Mouse (Mus musculus) stomach, embryonic 14.5 days (tissue): ENCODE measurements around the gene Soat2. TPM values are rescaled to one million over a fixed set of nuclear protein-coding genes. Genes with fewer than 3 reads are reported as not detected.

Experiments
- ATAC-seq: fragments of 200-750 bp; cut with Nextera tagmentation; 2 replicates; pipeline ENCODE4 v1.8.0; 2017; ENCODE audit warnings: low read depth, moderate TSS enrichment; ENCODE audit not compliant: insufficient number of reproducible peaks, insufficient read depth, low FRiP score
- H3K27ac ChIP-seq: fragments of 300-500 bp; sonication (generic); 2 replicates; pipeline ENCODE4 v1.5.1; 2014; ENCODE audit warnings: mild to moderate bottlenecking, low read length, moderate library complexity, mixed read lengths
- H3K27me3 ChIP-seq: fragments of 300-500 bp; sonication (generic); 2 replicates; pipeline ENCODE4 v1.6.1; 2014; ENCODE audit warnings: low read length, control low read depth, mixed read lengths; ENCODE audit not compliant: control insufficient read depth, insufficient read depth
- H3K36me3 ChIP-seq: fragments of 300-500 bp; sonication (generic); 2 replicates; pipeline ENCODE4 v1.6.1; 2014; ENCODE audit warnings: mild to moderate bottlenecking, control low read depth, low read length, moderate library complexity, mixed read lengths; ENCODE audit not compliant: control insufficient read depth, insufficient read depth
- H3K4me1 ChIP-seq: fragments of 300-500 bp; sonication (generic); 2 replicates; pipeline ENCODE4 v1.6.1; 2014; ENCODE audit warnings: low read length, control low read depth, mixed read lengths; ENCODE audit not compliant: control insufficient read depth, insufficient read depth
- H3K4me2 ChIP-seq: fragments of 300-500 bp; sonication (generic); replicated peaks from 2 replicates; pipeline ENCODE4 v1.6.1; 2014; ENCODE audit warnings: low read depth, low read length, control low read depth
- H3K4me3 ChIP-seq: fragments of 300-500 bp; sonication (generic); 2 replicates; pipeline ENCODE4 v1.5.1; 2014; ENCODE audit warnings: low read depth, low read length, control low read depth
- H3K9ac ChIP-seq: fragments of 300-500 bp; sonication (generic); replicated peaks from 2 replicates; pipeline ENCODE4 v1.6.1; 2014; ENCODE audit warnings: low read depth, mild to moderate bottlenecking, control low read depth, low read length, moderate library complexity, mixed read lengths
- H3K9me3 ChIP-seq: fragments of 300-500 bp; sonication (generic); 2 replicates; pipeline ENCODE4 v1.6.1; 2016; ENCODE audit warnings: low read depth, low read length, control low read depth; ENCODE audit not compliant: control insufficient read depth
- WGBS: fragments of 180-500 bp; shearing (Covaris S2); extraction: QIAGEN DNeasy Blood & Tissue Kit; methylation state at CpG from one replicate; pipeline ENCODE4 v1.1.7; 2014; 5-methylcytosine and 5-hydroxymethylcytosine counted together
- polyA plus RNA-seq: library from polyadenylated mRNA; unstranded; fragments of >200 nt; fragmentation: Nextera tagmentation; extraction: Ambion mirVana; gene quantifications from 2 replicates; pipeline ENCODE4 v1.2.1, GENCODE M21; 2014

Soat2 gene
- polyA plus RNA-seq, 1 experiment from 2014 or later = 2.2 TPM

GRCm38 (mm10) chr15:102183076-102183475 is 32.8 kb downstream of the Soat2 start:
- H3K9ac ChIP-seq = no peak overlapping the region
- ATAC-seq = no peak

GRCm38 (mm10) chr15:102186239-102186638 is 35.9 kb downstream of the Soat2 start:
- Histone ChIP-seq H3K27ac (no peak overlapping the region), H3K36me3 (peaks cover 20% of the 10 kb centered on the region), H3K27me3 (no peaks in the 10 kb centered on the region), H3K4me2 (no peak overlapping the region), H3K9me3 (no peaks in the 10 kb centered on the region), H3K9ac (no peak overlapping the region), H3K4me1 (no peaks in the 10 kb centered on the region), H3K4me3 (no peak overlapping the region)
- ATAC-seq = no peak
- 66% methylated on average over 11 of the region's 11 CpGs for WGBS

More at GRCm38 (mm10) chr15:102183076-102183475, 32.8 kb downstream of the Soat2 start:
- 76% methylated on average over 3 of the region's 3 CpGs for WGBS
- Histone ChIP-seq H3K4me3 (no peak overlapping the region), H3K36me3 (peaks cover 29% of the 10 kb centered on the region), H3K27ac (no peak overlapping the region), H3K4me1 (no peaks in the 10 kb centered on the region), H3K27me3 (no peaks in the 10 kb centered on the region), H3K9me3 (no peaks in the 10 kb centered on the region), H3K4me2 (no peak overlapping the region)

GRCm38 (mm10) chr15:102188096-102188495 is 37.8 kb downstream of the Soat2 start:
- Histone ChIP-seq H3K9ac (no peak overlapping the region), H3K4me3 (no peak overlapping the region), H3K4me2 (no peak overlapping the region), H3K4me1 (peaks cover 6% of the 10 kb centered on the region; the same call in 1 of the 2 replicates), H3K36me3 (peaks cover 20% of the 10 kb centered on the region), H3K9me3 (no peaks in the 10 kb centered on the region), H3K27me3 (no peaks in the 10 kb centered on the region), H3K27ac (no peak overlapping the region)
- 67% methylated on average over 10 of the region's 10 CpGs for WGBS
- no peak for ATAC-seq

- no peaks in the 10 kb centered on the region for H3K27me3 ChIP-seq
- peaks cover 20% of the 10 kb centered on the region for H3K36me3 ChIP-seq
- no peak overlapping the region for H3K4me2 ChIP-seq
- H3K4me3 ChIP-seq = no peak overlapping the region
- H3K4me1 ChIP-seq = peaks cover 6% of the 10 kb centered on the region; the same call in 1 of the 2 replicates
- no peaks in the 10 kb centered on the region for H3K9me3 ChIP-seq
- H3K27ac ChIP-seq = no peak overlapping the region
- H3K9ac ChIP-seq = no peak overlapping the region
- no peak for ATAC-seq
- 62% methylated on average over 6 of the region's 6 CpGs for WGBS
These were observed 38.6 kb downstream of the Soat2 start for GRCm38 (mm10) chr15:102188883-102189282.

GRCm38 (mm10) chr15:102191699-102192098 is 41.4 kb downstream of the Soat2 start:
- Histone ChIP-seq H3K27me3 (no peaks in the 10 kb centered on the region), H3K36me3 (peaks cover 2% of the 10 kb centered on the region; the same call in 1 of the 2 replicates), H3K4me3 (no peak overlapping the region), H3K27ac (no peak overlapping the region), H3K9me3 (no peaks in the 10 kb centered on the region), H3K9ac (no peak overlapping the region), H3K4me1 (peaks cover 6% of the 10 kb centered on the region; the same call in 1 of the 2 replicates), H3K4me2 (no peak overlapping the region)
- no peak; the same call in 1 of the 2 replicates for ATAC-seq
- WGBS = 49% methylated on average over 7 of the region's 7 CpGs

GRCm38 (mm10) chr15:102192271-102192812 is 42.0 kb downstream of the Soat2 start:
- ATAC-seq = no peak
- Histone ChIP-seq H3K36me3 (no peaks in the 10 kb centered on the region; the same call in 1 of the 2 replicates), H3K9me3 (no peaks in the 10 kb centered on the region), H3K9ac (no peak overlapping the region), H3K4me1 (peaks cover 6% of the 10 kb centered on the region; the same call in 1 of the 2 replicates), H3K27ac (0 out of 2 replicates have a peak overlapping the region, but pooled peaks have one; percentile 10), H3K4me2 (no peak overlapping the region), H3K27me3 (no peaks in the 10 kb centered on the region), H3K4me3 (no peak overlapping the region)
- 54% methylated on average over 7 of the region's 7 CpGs for WGBS

GRCm38 (mm10) chr15:102192820-102193386 is 42.6 kb downstream of the Soat2 start:
- Histone ChIP-seq H3K4me1 (peaks cover 6% of the 10 kb centered on the region; the same call in 1 of the 2 replicates), H3K9me3 (no peaks in the 10 kb centered on the region), H3K27me3 (no peaks in the 10 kb centered on the region), H3K9ac (no peak overlapping the region), H3K4me2 (no peak overlapping the region), H3K27ac (no peak overlapping the region), H3K4me3 (no peak overlapping the region), H3K36me3 (no peaks in the 10 kb centered on the region; the same call in 1 of the 2 replicates)
- 32% methylated on average over 5 of the region's 5 CpGs for WGBS
- ATAC-seq = no peak

- WGBS = 84% methylated on average over 4 of the region's 4 CpGs
- H3K27me3 ChIP-seq = no peaks in the 10 kb centered on the region
- H3K36me3 ChIP-seq = no peaks in the 10 kb centered on the region; the same call in 1 of the 2 replicates
- H3K9ac ChIP-seq = no peak overlapping the region
- no peak overlapping the region for H3K27ac ChIP-seq
- H3K9me3 ChIP-seq = no peaks in the 10 kb centered on the region
- H3K4me3 ChIP-seq = no peak overlapping the region
- H3K4me1 ChIP-seq = peaks cover 6% of the 10 kb centered on the region; the same call in 1 of the 2 replicates
- ATAC-seq = no peak
- no peak overlapping the region for H3K4me2 ChIP-seq
These were observed 43.3 kb downstream of the Soat2 start for GRCm38 (mm10) chr15:102193652-102194051.
